Mouse (Mus musculus) intestine, postnatal 0 days (tissue): ENCODE data around the gene Hyal1. TPM values are rescaled to one million over a fixed set of nuclear protein-coding genes. Genes with fewer than 3 reads are reported as not detected.

Source experiments
- ATAC-seq: fragments of 200-750 bp; cut with Nextera tagmentation; 2 replicates; pipeline ENCODE4 v1.8.0; 2017; ENCODE audit warnings: mild to moderate bottlenecking, moderate TSS enrichment, moderate library complexity
- H3K27ac ChIP-seq: fragments of 300-500 bp; sonication (generic); 2 replicates; pipeline ENCODE4 v1.5.1; 2014; ENCODE audit warnings: mild to moderate bottlenecking, low read depth, low read length, moderate library complexity
- H3K27me3 ChIP-seq: fragments of 300-500 bp; sonication (generic); replicated peaks from 2 replicates; pipeline ENCODE4 v1.6.1; 2014; ENCODE audit warnings: low read length, mixed read lengths; ENCODE audit not compliant: control insufficient read depth, insufficient read depth
- H3K36me3 ChIP-seq: fragments of 300-500 bp; sonication (generic); 2 replicates; pipeline ENCODE4 v1.6.1; 2014; ENCODE audit warnings: mild to moderate bottlenecking, moderate library complexity; ENCODE audit not compliant: control insufficient read depth, insufficient read depth
- H3K4me1 ChIP-seq: fragments of 300-500 bp; sonication (generic); replicated peaks from 2 replicates; pipeline ENCODE4 v1.6.1; 2014; ENCODE audit warnings: antibody characterized with exemption, low read length, mixed read lengths; ENCODE audit not compliant: control insufficient read depth, insufficient read depth
- H3K4me2 ChIP-seq: fragments of 300-500 bp; sonication (generic); replicated peaks from 2 replicates; pipeline ENCODE4 v1.6.1; 2014; ENCODE audit warnings: low read depth, mild to moderate bottlenecking, moderate library complexity
- H3K4me3 ChIP-seq: fragments of 300-500 bp; sonication (generic); 2 replicates; pipeline ENCODE4 v1.5.1; 2014; ENCODE audit warnings: low read depth, low read length
- H3K9ac ChIP-seq: fragments of 300-500 bp; sonication (generic); 2 replicates; pipeline ENCODE4 v1.6.1; 2014; ENCODE audit warnings: mild to moderate bottlenecking, low read depth, low read length
- H3K9me3 ChIP-seq: fragments of 300-500 bp; sonication (generic); 2 replicates; pipeline ENCODE4 v1.6.1; 2016; ENCODE audit warnings: mixed run types; ENCODE audit not compliant: control insufficient read depth
- CTCF ChIP-seq: sonication (generic); IDR thresholded peaks from 2 replicates; pipeline ENCODE4 v1.5.1; 2016; ENCODE audit warnings: low read depth, mild to moderate bottlenecking, control low read depth, antibody characterized with exemption, moderate library complexity
- WGBS: fragments of 180-500 bp; shearing (Covaris S2); extraction: QIAGEN DNeasy Blood & Tissue Kit; methylation state at CpG from one replicate; pipeline ENCODE4 v1.1.7; 2014; 5-methylcytosine and 5-hydroxymethylcytosine counted together
- polyA plus RNA-seq: library from polyadenylated mRNA; unstranded; fragments of >200 nt; fragmentation: Nextera tagmentation; extraction: Ambion mirVana; gene quantifications from 2 replicates; pipeline ENCODE4 v1.2.1, GENCODE M21; 2015

The Hyal1 gene
- polyA plus RNA-seq, 1 experiment from 2014 or later, result 2.4 TPM

- no peak for TF ChIP-seq CTCF
- WGBS, result 37% methylated on average over 12 of the region's 12 CpGs
- H3K27me3 ChIP-seq, result no peaks in the 10 kb centered on the region
- H3K27ac ChIP-seq, result peak within 1 kb of the TSS; percentile 87
- H3K36me3 ChIP-seq, result peaks cover 3% of the 10 kb centered on the region; the same call in 1 of the 2 replicates
- no peak for ATAC-seq
- peak within 1 kb of the TSS; percentile 62 for H3K4me2 ChIP-seq
- no peaks in the 10 kb centered on the region for H3K9me3 ChIP-seq
- H3K9ac ChIP-seq, result 0 out of 2 replicates have a peak within 1 kb of the TSS, but pooled peaks have one; percentile 18
- no peak within 1 kb of the TSS for H3K4me3 ChIP-seq
- peaks cover 32% of the 10 kb centered on the region for H3K4me1 ChIP-seq
These were observed 32.2 kb downstream of the Hyal1 start, which contains the start of gene Sema3b for GRCm38 (mm10) chr9:107608741-107609432. Gene Sema3b (minus strand): TSS chr9:107609229.

GRCm38 (mm10) chr9:107609433-107609830 is 32.7 kb downstream of the Hyal1 start:
- Histone ChIP-seq H3K4me2 (peak overlapping the region; percentile 62; the same call in 1 of the 2 replicates), H3K27me3 (no peaks in the 10 kb centered on the region), H3K27ac (peak overlapping the region; percentile 54; the same call in 1 of the 2 replicates), H3K4me1 (peaks cover 28% of the 10 kb centered on the region), H3K36me3 (peaks cover 9% of the 10 kb centered on the region), H3K9ac (no peak overlapping the region), H3K4me3 (no peak overlapping the region), H3K9me3 (no peaks in the 10 kb centered on the region)
- no peak for ATAC-seq
- 76% methylated on average over 4 of the region's 4 CpGs for WGBS
- TF ChIP-seq CTCF, result no peak

GRCm38 (mm10) chr9:107611456-107612190 is 34.9 kb downstream of the Hyal1 start:
- H3K4me1 ChIP-seq, result peaks cover 28% of the 10 kb centered on the region
- no peaks in the 10 kb centered on the region for H3K27me3 ChIP-seq
- H3K9ac ChIP-seq, result peak overlapping the region; percentile 60
- peak overlapping the region; percentile 67 for H3K4me2 ChIP-seq
- no peak overlapping the region for H3K4me3 ChIP-seq
- no peaks in the 10 kb centered on the region for H3K9me3 ChIP-seq
- WGBS, result 67% methylated on average over 6 of the region's 6 CpGs
- H3K27ac ChIP-seq, result peak overlapping the region; percentile 95
- ATAC-seq, result no peak
- TF ChIP-seq CTCF, result no peak
- H3K36me3 ChIP-seq, result peaks cover 30% of the 10 kb centered on the region

GRCm38 (mm10) chr9:107612191-107612944 is 35.6 kb downstream of the Hyal1 start:
- 3% methylated on average over 42 of the region's 48 CpGs for WGBS
- peak overlapping the region; percentile 60 for H3K9ac ChIP-seq
- ATAC-seq, result peak; percentile 84
- H3K4me2 ChIP-seq, result peak overlapping the region; percentile 67
- peaks cover 36% of the 10 kb centered on the region for H3K36me3 ChIP-seq
- H3K4me3 ChIP-seq, result peak overlapping the region; percentile 33
- TF ChIP-seq CTCF, result peak; percentile 97
- no peaks in the 10 kb centered on the region for H3K9me3 ChIP-seq
- H3K27me3 ChIP-seq, result no peaks in the 10 kb centered on the region
- peak overlapping the region; percentile 95 for H3K27ac ChIP-seq
- H3K4me1 ChIP-seq, result peaks cover 25% of the 10 kb centered on the region; the same call in 1 of the 2 replicates

DNA sequence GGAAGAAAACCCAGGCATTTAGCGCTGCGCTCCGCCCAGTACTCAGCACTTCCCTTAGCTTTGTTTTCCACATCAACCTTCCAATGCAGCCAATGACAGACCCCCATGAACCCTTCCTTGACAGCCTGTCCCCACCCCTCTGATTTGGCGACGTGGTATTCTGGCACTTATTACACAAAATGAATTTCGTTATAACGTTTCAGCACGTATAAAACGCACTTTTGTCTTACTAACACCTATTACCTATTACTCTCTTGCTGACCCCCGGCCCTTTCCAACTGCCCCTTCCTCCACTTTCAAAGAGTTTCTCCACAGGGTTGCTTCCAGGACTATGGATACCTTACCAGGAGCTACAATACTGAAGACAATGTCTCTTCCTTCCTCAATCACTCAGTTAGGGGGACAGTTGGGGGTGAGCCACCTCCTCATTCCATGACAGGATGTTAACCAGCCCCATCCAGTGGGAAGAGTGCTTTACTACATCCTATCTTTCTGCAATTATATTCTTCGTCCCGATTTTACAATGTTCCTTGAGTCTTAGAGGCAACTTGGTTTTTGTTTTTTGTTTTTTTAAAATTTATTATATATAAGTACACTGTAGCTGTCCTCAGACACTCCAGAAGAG is 36.3 kb downstream of the Hyal1 start:
- peaks cover 42% of the 10 kb centered on the region for H3K36me3 ChIP-seq
- H3K4me3 ChIP-seq, result no peak overlapping the region
- peak overlapping the region; percentile 67 for H3K4me2 ChIP-seq
- no peaks in the 10 kb centered on the region for H3K27me3 ChIP-seq
- WGBS, result 8% methylated on average over 12 of the region's 12 CpGs
- H3K9me3 ChIP-seq, result no peaks in the 10 kb centered on the region
- peaks cover 22% of the 10 kb centered on the region; the same call in 1 of the 2 replicates for H3K4me1 ChIP-seq
- H3K27ac ChIP-seq, result peak overlapping the region; percentile 95
- peak; percentile 28 for ATAC-seq
- peak; percentile 58 for TF ChIP-seq CTCF
- no peak overlapping the region; the same call in 1 of the 2 replicates for H3K9ac ChIP-seq
